Mouse (Mus musculus) hindbrain, embryonic 16.5 days (tissue): Measurements from ENCODE around the gene Hilpda. TPM values are rescaled to one million over a fixed set of nuclear protein-coding genes. Genes with fewer than 3 reads are reported as not detected.

Experiments
- ATAC-seq: fragments of 200-750 bp; cut with Nextera tagmentation; 2 replicates; pipeline ENCODE4 v1.8.0; 2017; ENCODE audit warnings: moderate TSS enrichment, moderate library complexity
- H3K27ac ChIP-seq: fragments of 300-500 bp; sonication (generic); 2 replicates; pipeline ENCODE4 v1.5.1; 2014; ENCODE audit warnings: low read depth, mild to moderate bottlenecking, control low read depth, low read length, moderate library complexity
- H3K27me3 ChIP-seq: fragments of 300-500 bp; sonication (generic); replicated peaks from 2 replicates; pipeline ENCODE4 v1.6.1; 2014; ENCODE audit warnings: low read length; ENCODE audit not compliant: control insufficient read depth, insufficient read depth
- H3K36me3 ChIP-seq: fragments of 300-500 bp; sonication (generic); 2 replicates; pipeline ENCODE4 v1.6.1; 2014; ENCODE audit warnings: mild to moderate bottlenecking, low read length, moderate library complexity, mixed read lengths; ENCODE audit not compliant: control insufficient read depth, insufficient read depth
- H3K4me1 ChIP-seq: fragments of 300-500 bp; sonication (generic); 2 replicates; pipeline ENCODE4 v1.6.1; 2014; ENCODE audit warnings: low read depth, low read length; ENCODE audit not compliant: control insufficient read depth, insufficient read depth
- H3K4me2 ChIP-seq: fragments of 300-500 bp; sonication (generic); 2 replicates; pipeline ENCODE4 v1.6.1; 2014; ENCODE audit warnings: mild to moderate bottlenecking, low read length, control low read depth, moderate library complexity
- H3K4me3 ChIP-seq: fragments of 300-500 bp; sonication (generic); 2 replicates; pipeline ENCODE4 v1.5.1; 2014; ENCODE audit warnings: mild to moderate bottlenecking, low read length, control low read depth, moderate library complexity
- H3K9ac ChIP-seq: fragments of 300-500 bp; sonication (generic); 2 replicates; pipeline ENCODE4 v1.6.1; 2014; ENCODE audit warnings: low read depth, mild to moderate bottlenecking, control low read depth, low read length, moderate library complexity
- H3K9me3 ChIP-seq: fragments of 300-500 bp; sonication (generic); 2 replicates; pipeline ENCODE4 v1.6.1; 2014; ENCODE audit warnings: mild to moderate bottlenecking, low read length, moderate library complexity; ENCODE audit not compliant: control insufficient read depth
- WGBS: fragments of 180-500 bp; shearing (Covaris S2); extraction: QIAGEN DNeasy Blood & Tissue Kit; methylation state at CpG from one replicate; pipeline ENCODE4 v1.1.7; 2014; 5-methylcytosine and 5-hydroxymethylcytosine counted together
- polyA plus RNA-seq: library from polyadenylated mRNA; unstranded; fragments of >200 nt; fragmentation: Nextera tagmentation; extraction: Ambion mirVana; gene quantifications from 2 replicates; pipeline ENCODE4 v1.2.1, GENCODE M21; 2015

Hilpda gene
- polyA plus RNA-seq, 1 experiment from 2014 or later: 31.3 TPM

DNA sequence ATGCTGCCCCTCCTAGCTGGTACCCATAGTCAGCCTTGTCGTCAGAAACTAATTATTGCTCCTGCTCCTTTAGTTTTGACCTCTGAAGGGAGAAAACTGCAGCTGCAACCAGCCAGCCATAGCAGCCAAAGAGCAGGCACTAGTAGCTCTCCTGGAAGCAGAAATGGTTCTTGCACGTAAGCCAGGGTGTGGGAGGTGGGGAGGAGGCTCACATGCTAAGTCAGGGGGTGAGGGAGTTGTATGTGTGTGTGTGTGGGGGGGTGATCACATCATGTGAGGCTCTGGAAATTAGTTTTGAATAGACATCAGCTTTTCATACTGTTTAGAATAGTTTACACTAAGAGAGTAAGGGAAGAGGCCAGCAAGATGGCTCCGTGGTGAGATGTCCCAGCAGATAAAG is 45.7 kb downstream of the Hilpda start:
- Histone ChIP-seq H3K27ac (no peak overlapping the region), H3K9me3 (no peaks in the 10 kb centered on the region), H3K36me3 (no peaks in the 10 kb centered on the region), H3K27me3 (no peaks in the 10 kb centered on the region), H3K9ac (no peak overlapping the region), H3K4me1 (no peaks in the 10 kb centered on the region), H3K4me3 (no peak overlapping the region), H3K4me2 (no peak overlapping the region)
- no peak for ATAC-seq
- WGBS: 66% methylated on average over 3 of the region's 3 CpGs

GRCm38 (mm10) chr6:29318879-29319278 is 46.6 kb downstream of the Hilpda start, which contains the start of gene Fam71f1:
TSS of gene Fam71f1 (plus strand) at chr6:29319140.
- ATAC-seq: no peak
- Histone ChIP-seq H3K27ac (no peak within 1 kb of the TSS), H3K4me1 (no peaks in the 10 kb centered on the region), H3K4me2 (no peak within 1 kb of the TSS), H3K36me3 (no peaks in the 10 kb centered on the region), H3K4me3 (no peak within 1 kb of the TSS), H3K9ac (no peak within 1 kb of the TSS), H3K27me3 (no peaks in the 10 kb centered on the region), H3K9me3 (no peaks in the 10 kb centered on the region)
- 74% methylated on average over 4 of the region's 5 CpGs for WGBS

DNA sequence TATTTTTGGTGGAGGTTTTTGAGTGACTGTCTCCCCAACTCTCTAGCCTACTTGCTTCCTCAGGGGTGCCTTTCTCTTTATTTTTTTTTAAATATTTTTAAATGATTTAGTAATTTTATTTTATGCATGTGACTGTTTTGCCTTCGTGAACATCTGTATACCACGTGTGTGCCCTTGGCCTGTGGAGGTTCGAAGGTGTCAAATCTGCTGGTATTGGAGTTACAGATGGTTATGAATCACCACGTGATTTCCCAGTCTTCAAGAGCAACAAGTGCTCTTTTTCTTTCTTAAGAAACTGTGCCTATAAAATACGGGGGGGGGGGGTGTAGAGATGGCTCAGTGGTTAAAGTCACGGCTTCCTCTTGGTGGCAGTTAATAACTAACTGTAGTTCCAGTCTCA is 49.3 kb downstream of the Hilpda start:
- H3K9ac ChIP-seq: no peak overlapping the region
- ATAC-seq: no peak
- no peak overlapping the region for H3K4me3 ChIP-seq
- H3K27ac ChIP-seq: no peak overlapping the region
- H3K9me3 ChIP-seq: no peaks in the 10 kb centered on the region
- no peaks in the 10 kb centered on the region for H3K36me3 ChIP-seq
- H3K4me1 ChIP-seq: no peaks in the 10 kb centered on the region
- 84% methylated on average over 6 of the region's 6 CpGs for WGBS
- no peak overlapping the region for H3K4me2 ChIP-seq
- H3K27me3 ChIP-seq: no peaks in the 10 kb centered on the region

DNA sequence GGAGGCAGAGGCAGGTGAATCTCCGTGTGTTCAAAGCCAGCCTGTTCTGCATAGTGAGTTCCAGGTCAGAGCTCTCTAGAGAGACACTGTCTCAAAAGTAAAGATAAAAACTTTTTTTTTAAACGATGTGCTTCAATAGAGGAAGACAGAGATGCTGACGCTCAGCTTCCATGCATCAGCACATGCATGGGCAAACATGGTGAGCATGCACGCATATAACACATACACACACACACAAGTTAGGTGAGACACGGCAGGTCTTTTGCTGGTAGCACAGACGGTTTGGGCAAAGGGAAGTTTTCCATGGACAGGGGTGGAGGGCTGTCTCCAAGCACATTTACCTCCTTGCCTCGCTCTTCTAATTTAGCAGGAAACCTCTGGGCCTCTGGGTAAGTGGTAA is 49.9 kb downstream of the Hilpda start:
- Histone ChIP-seq H3K9me3 (no peaks in the 10 kb centered on the region), H3K4me1 (no peaks in the 10 kb centered on the region), H3K27me3 (no peaks in the 10 kb centered on the region), H3K4me2 (no peak overlapping the region), H3K9ac (no peak overlapping the region), H3K27ac (no peak overlapping the region), H3K36me3 (no peaks in the 10 kb centered on the region), H3K4me3 (no peak overlapping the region)
- WGBS: 91% methylated on average over 7 of the region's 7 CpGs
- no peak for ATAC-seq

- Histone ChIP-seq H3K36me3 (no peaks in the 10 kb centered on the region), H3K4me3 (no peak overlapping the region), H3K27me3 (no peaks in the 10 kb centered on the region), H3K9ac (no peak overlapping the region), H3K9me3 (no peaks in the 10 kb centered on the region), H3K4me1 (no peaks in the 10 kb centered on the region), H3K27ac (no peak overlapping the region), H3K4me2 (no peak overlapping the region)
- WGBS: 82% methylated on average over 4 of the region's 4 CpGs
- no peak for ATAC-seq
Measured at GRCm38 (mm10) chr6:29322735-29323134, 50.4 kb downstream of the Hilpda start.

Other genes with a start within 250 kb of the Hilpda start
- not detected in 2 replicates for gene Lep, start 212.3 kb upstream of the Hilpda start, polyA plus RNA-seq
- gene Rbm28, start 107.5 kb upstream of the Hilpda start, polyA plus RNA-seq: 33.8 and 41.6 TPM in 2 replicates
- gene Prrt4, start 92.9 kb upstream of the Hilpda start, polyA plus RNA-seq: 11.1 and 11.7 TPM in 2 replicates
- gene Impdh1, start 56.1 kb upstream of the Hilpda start, polyA plus RNA-seq: 71.5 and 80.7 TPM in 2 replicates
- gene Fam71f2, start 7.1 kb downstream of the Hilpda start, polyA plus RNA-seq: 0.34 and 0.41 TPM in 2 replicates
- not detected in 2 replicates for gene Fam71f1, start 46.7 kb downstream of the Hilpda start, polyA plus RNA-seq
- gene Calu, start 75.6 kb downstream of the Hilpda start, polyA plus RNA-seq: 166 and 187 TPM in 2 replicates
- gene Opn1sw, start 116.0 kb downstream of the Hilpda start, polyA plus RNA-seq: 0.43 and 0.46 TPM in 2 replicates
- 54.8 and 58.3 TPM in 2 replicates for gene Ccdc136, start 123.8 kb downstream of the Hilpda start, polyA plus RNA-seq
- gene Flnc, start 160.8 kb downstream of the Hilpda start, polyA plus RNA-seq: 2.7 and 5.1 TPM in 2 replicates
- 341 and 394 TPM in 2 replicates for gene Atp6v1f, start 195.2 kb downstream of the Hilpda start, polyA plus RNA-seq
- gene Atp6v1fnb, start 198.9 kb downstream of the Hilpda start, polyA plus RNA-seq: 0.56 TPM in 1 of 2 replicates, not detected in the other
- gene Kcp, start 235.5 kb downstream of the Hilpda start, polyA plus RNA-seq: 15.0 and 22.9 TPM in 2 replicates